Comparison of ENCODE assay signal across 8 mouse cellular contexts in genomic region chr8:106415182-106415971, GRCm38 (mm10). TPM values are rescaled to one million over a fixed set of nuclear protein-coding genes. Genes with fewer than 3 reads are reported as not detected.
DNase-seq lines count a peak whose midpoint lies in the region; ATAC-seq and TF ChIP-seq lines count a peak whose summit lies in the region.

TSS of gene Zfp90 (plus strand) at chr8:106415327.

- H3K36me3 ChIP-seq in heart, embryonic 11.5 days (ENCODE audit: control insufficient read depth, insufficient read depth, low read length): peaks cover 20% of the 10 kb centered on the region
- peaks cover 23% of the 10 kb centered on the region for H3K36me3 ChIP-seq in kidney, embryonic 16.5 days (ENCODE audit: insufficient read depth, low read length)
- H3K36me3 ChIP-seq in liver, adult 2 months (ENCODE audit: control insufficient read depth, insufficient read depth, low read length): peaks cover 9% of the 10 kb centered on the region; the same call in 1 of the 2 replicates
- peaks cover 12% of the 10 kb centered on the region for H3K36me3 ChIP-seq in myocyte (ENCODE audit: control insufficient read depth, insufficient read depth)
- H3K36me3 ChIP-seq in splenic B cell, adult 2 months (ENCODE audit: control insufficient read depth, insufficient read depth, low read length, poor library complexity, severe bottlenecking): peaks cover 5% of the 10 kb centered on the region

- H3K79me2 ChIP-seq in liver, adult 2 months (ENCODE audit: control insufficient read depth, insufficient read depth, low read length): no peaks in the 10 kb centered on the region
- peaks cover 5% of the 10 kb centered on the region for H3K79me2 ChIP-seq in myocyte (ENCODE audit: control insufficient read depth, insufficient read depth)

- peaks cover 7% of the 10 kb centered on the region; the same call in 1 of the 2 replicates for H3K4me1 ChIP-seq in bone marrow macrophage, adult 2 months (ENCODE audit: control insufficient read depth, insufficient read depth, low read length)
- peaks cover 4% of the 10 kb centered on the region; the same call in 1 of the 2 replicates for H3K4me1 ChIP-seq in embryonic fibroblast, embryonic 13.5 days (ENCODE audit: control insufficient read depth, insufficient read depth, low read length)
- peaks cover 4% of the 10 kb centered on the region for H3K4me1 ChIP-seq in heart, embryonic 11.5 days (ENCODE audit: control insufficient read depth, insufficient read depth, low read length)
- H3K4me1 ChIP-seq in kidney, embryonic 16.5 days (ENCODE audit: insufficient read depth, low read length): peaks cover 16% of the 10 kb centered on the region
- peaks cover 4% of the 10 kb centered on the region; the same call in 1 of the 2 replicates for H3K4me1 ChIP-seq in liver, adult 2 months (ENCODE audit: control insufficient read depth, insufficient read depth, low read length)

- peak; percentile 96 for DNase-seq in A20 (ENCODE audit: low read depth, low spot score)
- DNase-seq in liver, adult 2 months (ENCODE audit: extremely low read depth, low read depth, low spot score): peak; percentile 80
- DNase-seq in splenic B cell, adult 2 months (ENCODE audit: low read depth, low spot score): peak; percentile 96

- H3K4me2 ChIP-seq in heart, embryonic 11.5 days: peak within 1 kb of the TSS; percentile 87
- peak within 1 kb of the TSS; percentile 69 for H3K4me2 ChIP-seq in kidney, embryonic 16.5 days (replicated peaks; ENCODE audit: low read depth, low read length)
- H3K4me2 ChIP-seq in myocyte (ENCODE audit: low read depth): peak within 1 kb of the TSS; percentile 89

- peak within 1 kb of the TSS; percentile 91 for H3K27ac ChIP-seq in bone marrow macrophage, adult 2 months (ENCODE audit: insufficient read depth, low read depth, low read length)
- peak within 1 kb of the TSS; percentile 74 for H3K27ac ChIP-seq in embryonic fibroblast, embryonic 13.5 days (ENCODE audit: insufficient read depth, low read length)
- peak within 1 kb of the TSS; percentile 90 for H3K27ac ChIP-seq in heart, embryonic 11.5 days (ENCODE audit: low read depth, low read length)
- H3K27ac ChIP-seq in kidney, embryonic 16.5 days (ENCODE audit: low read length): peak within 1 kb of the TSS; percentile 94
- H3K27ac ChIP-seq in liver, adult 2 months (replicated peaks; ENCODE audit: insufficient read depth, low read depth, low read length): peak within 1 kb of the TSS; percentile 39

- WGBS in heart, embryonic 11.5 days (ENCODE audit: insufficient replicate concordance): under 1% methylated on average over 46 of the region's 46 CpGs
- under 1% methylated on average over 46 of the region's 46 CpGs for WGBS in kidney, embryonic 16.5 days
- 1% methylated on average over 46 of the region's 46 CpGs for WGBS in liver, adult 2 months

- H3ac ChIP-seq in myocyte (ENCODE audit: control insufficient read depth, insufficient read length): peak within 1 kb of the TSS; percentile 66

- peak; percentile 34; the same call in 1 of the 2 replicates for TF ChIP-seq CTCF in bone marrow macrophage, adult 2 months (IDR thresholded peaks at IDR 0.05; ENCODE audit: low read depth, low read length)
- peak; percentile 89; the same call in 1 of the 2 replicates for TF ChIP-seq CTCF in embryonic fibroblast, embryonic 13.5 days (IDR thresholded peaks at IDR 0.05; ENCODE audit: borderline replicate concordance, insufficient read depth, low read length)
- peak; percentile 92 for TF ChIP-seq CTCF in liver, adult 2 months (IDR thresholded peaks at IDR 0.05; ENCODE audit: low read depth, low read length)

- ATAC-seq in heart, embryonic 11.5 days (replicated peaks; ENCODE audit: insufficient number of reproducible peaks, low FRiP score, low TSS enrichment): peak; percentile 94
- peak; percentile 98 for ATAC-seq in kidney, embryonic 16.5 days (ENCODE audit: low FRiP score, low TSS enrichment)

- H3K4me3 ChIP-seq in bone marrow macrophage, adult 2 months (ENCODE audit: insufficient read depth, low read length): peak within 1 kb of the TSS; percentile 86
- H3K4me3 ChIP-seq in embryonic fibroblast, embryonic 13.5 days (ENCODE audit: insufficient read depth, low read length): peak within 1 kb of the TSS; percentile 68
- peak within 1 kb of the TSS; percentile 76 for H3K4me3 ChIP-seq in heart, embryonic 11.5 days (ENCODE audit: low read depth, low read length)
- H3K4me3 ChIP-seq in kidney, embryonic 16.5 days (ENCODE audit: low read length): peak within 1 kb of the TSS; percentile 72
- H3K4me3 ChIP-seq in liver, adult 2 months (ENCODE audit: insufficient read depth, low read depth, low read length): peak within 1 kb of the TSS; percentile 73
- peak within 1 kb of the TSS; percentile 67 for H3K4me3 ChIP-seq in myocyte

- TF ChIP-seq POLR2A in bone marrow macrophage, adult 2 months (IDR thresholded peaks at IDR 0.05; ENCODE audit: borderline replicate concordance, low read depth, low read length): no peak
- TF ChIP-seq POLR2A in embryonic fibroblast, embryonic 13.5 days (IDR thresholded peaks at IDR 0.05; ENCODE audit: low read depth, low read length): peak; percentile 81
- TF ChIP-seq POLR2A in liver, adult 2 months (IDR thresholded peaks at IDR 0.05; ENCODE audit: extremely low read depth, insufficient read depth, low read length): no peak
- TF ChIP-seq POLR2A in myocyte (IDR thresholded peaks at IDR 0.05; ENCODE audit: insufficient read length, low read depth): peak; percentile 52

- peak within 1 kb of the TSS; percentile 80 for H3K9ac ChIP-seq in heart, embryonic 11.5 days (ENCODE audit: low read depth, low read length)
- H3K9ac ChIP-seq in kidney, embryonic 16.5 days (replicated peaks; ENCODE audit: low read length): peak within 1 kb of the TSS; percentile 78
- H3K9ac ChIP-seq in liver, adult 2 months (ENCODE audit: low read depth, low read length): peak within 1 kb of the TSS; percentile 78

- H3K9me3 ChIP-seq in heart, embryonic 11.5 days (replicated peaks; ENCODE audit: control insufficient read depth, low read length): no peaks in the 10 kb centered on the region
- H3K9me3 ChIP-seq in kidney, embryonic 16.5 days (ENCODE audit: low read length): no peaks in the 10 kb centered on the region

- no peaks in the 10 kb centered on the region for H3K27me3 ChIP-seq in heart, embryonic 11.5 days (ENCODE audit: control insufficient read depth, insufficient read depth, low read length)
- H3K27me3 ChIP-seq in kidney, embryonic 16.5 days (ENCODE audit: insufficient read depth, low read length): 0 out of 2 replicates have a peak, but pooled peaks cover 3% of the 10 kb centered on the region
- no peaks in the 10 kb centered on the region for H3K27me3 ChIP-seq in liver, adult 2 months (ENCODE audit: control insufficient read depth, insufficient read depth, low read length)
- no peaks in the 10 kb centered on the region for H3K27me3 ChIP-seq in myocyte (ENCODE audit: control insufficient read depth, insufficient read depth, insufficient read length)
- H3K27me3 ChIP-seq in splenic B cell, adult 2 months (ENCODE audit: control insufficient read depth, insufficient read depth, low read length, poor library complexity, severe bottlenecking): no peaks in the 10 kb centered on the region

TF ChIP-seq in myocyte, 11 proteins besides CTCF, POLR2A, EP300 and RAD21:
- TF ChIP-seq MYOG (IDR thresholded peaks at IDR 0.05; ENCODE audit: control insufficient read depth in 1 of 3, insufficient read depth in 1 of 3, insufficient read length in 2 of 3, low read depth in 2 of 3): no peak
- TF ChIP-seq TCF12 (IDR thresholded peaks at IDR 0.05; ENCODE audit: insufficient read depth, poor library complexity, severe bottlenecking): no peak
- no peak for TF ChIP-seq MAX (IDR thresholded peaks at IDR 0.05; ENCODE audit: low read depth)
- no peak for TF ChIP-seq MYOD1 (IDR thresholded peaks at IDR 0.05; ENCODE audit: control insufficient read depth in 1 of 3, insufficient read length in 2 of 3, low read depth in 2 of 3)
- TF ChIP-seq USF1 (IDR thresholded peaks at IDR 0.05; ENCODE audit: low read depth): no peak

RNA-seq across cellular contexts. Expression of gene Zfp90, which starts in this region (rescaled TPM):
- polyA plus RNA-seq in bone marrow macrophage, adult 2 months (2012; ENCODE audit: insufficient read depth, insufficient read length, missing spikeins): 27.0 and 28.9 TPM in 2 replicates
- 10.1 and 11.7 TPM in 2 replicates for polyA plus RNA-seq in embryonic fibroblast, embryonic 13.5 days (2011; ENCODE audit: insufficient read length, low read depth, missing spikeins)
- polyA plus RNA-seq in heart, embryonic 11.5 days (2014; fragmentation: Nextera tagmentation; extraction: Ambion mirVana): 13.2 and 16.8 TPM in 2 replicates
- 19.3 and 19.8 TPM in 2 replicates for polyA plus RNA-seq in kidney, embryonic 16.5 days (2015; fragmentation: Nextera tagmentation; extraction: Ambion mirVana)
- total RNA-seq in liver, adult 2 months (2014; rRNA removed): 1.5 and 1.8 TPM in 2 replicates
- polyA plus RNA-seq in liver, adult 2 months (2012; rRNA removed): 0.29 and 0.49 TPM in 2 replicates
- polyA plus RNA-seq in myocyte (2012; fragmentation: generic; extraction: Trizol): 3.9 TPM

Comparison
In these comparisons a context has a peak if more than half of its experiments do, and no peak if none do; other contexts are left out.
1. Peak in every context shown above with its lines: DNase-seq, ATAC-seq, H3K4me3 ChIP-seq and H3K27ac ChIP-seq.
2. H3K27ac ChIP-seq: peak in every context shown above with its lines; median percentile 94 in kidney, embryonic 16.5 days; 91 in bone marrow macrophage, adult 2 months; 90 in heart, embryonic 11.5 days; 74 in embryonic fibroblast, embryonic 13.5 days; 39 in liver, adult 2 months.
3. CTCF ChIP-seq: peak in every context shown above with its lines; median percentile 92 in liver, adult 2 months; 89 in embryonic fibroblast, embryonic 13.5 days; 34 in bone marrow macrophage, adult 2 months.
4. POLR2A ChIP-seq: peak in embryonic fibroblast, embryonic 13.5 days (single experiment) and myocyte (single experiment); none in bone marrow macrophage, adult 2 months (single experiment) and liver, adult 2 months (single experiment).